Mouse (Mus musculus) CH12.LX (cell line): ENCODE measurements around the gene Rp9. TPM values are rescaled to one million over a fixed set of nuclear protein-coding genes. Genes with fewer than 3 reads are reported as not detected.

Experiments
- DNase-seq: peaks from one replicate; pipeline ENCODE4 v3.0.0-alpha.2; 2013; ENCODE audit errors: extremely low read depth
- H3K27ac ChIP-seq: 2 replicates; pipeline ENCODE4 v1.5.1; 2012; ENCODE audit warnings: low read depth, mild to moderate bottlenecking, control low read depth, moderate library complexity; ENCODE audit not compliant: insufficient read depth
- H3K27me3 ChIP-seq: replicated peaks from 2 replicates; pipeline ENCODE3; 2012; ENCODE audit warnings: inconsistent platforms
- H3K36me3 ChIP-seq, 2 experiments: replicated peaks in 1 of 2; 2 replicates each; pipeline versions ENCODE3 to v1.6.1; 2012; ENCODE audit warnings: inconsistent platforms in 1 of 2, low read length in 1 of 2, mild to moderate bottlenecking in 1 of 2, mixed read lengths in 1 of 2, moderate library complexity in 1 of 2; ENCODE audit not compliant: control insufficient read depth in 1 of 2, insufficient read depth in 1 of 2
- H3K4me1 ChIP-seq, 2 experiments: 2 replicates each; pipeline ENCODE4 v1.6.1; 2012; ENCODE audit warnings: inconsistent platforms in 1 of 2, moderate library complexity in 1 of 2; ENCODE audit not compliant: insufficient read depth in 2 of 2, control insufficient read depth in 1 of 2
- H3K4me2 ChIP-seq: 2 replicates; pipeline ENCODE4 v1.6.1; 2012; ENCODE audit warnings: low read depth, mild to moderate bottlenecking, control low read depth; ENCODE audit not compliant: poor library complexity, insufficient read depth, severe bottlenecking
- H3K4me3 ChIP-seq, 3 experiments: fragments of 150-350 bp in 1 of 3; sonication (generic) in 1 of 3; replicated peaks in 1 of 3; 2 replicates each; pipeline versions ENCODE3 to v1.5.1; 2011 to 2012; ENCODE audit warnings: low read depth in 2 of 3, low read length in 2 of 3, mild to moderate bottlenecking in 2 of 3, moderate library complexity in 2 of 3, control low read depth in 1 of 3, improper control_type of control experiment in 1 of 3, inconsistent platforms in 1 of 3, mixed read lengths in 1 of 3; ENCODE audit not compliant: poor library complexity in 1 of 3
- H3K79me2 ChIP-seq: replicated peaks from 2 replicates; pipeline ENCODE4 v1.6.1; 2012; ENCODE audit warnings: mild to moderate bottlenecking, moderate library complexity; ENCODE audit not compliant: control insufficient read depth, poor library complexity, insufficient read depth, severe bottlenecking; ENCODE audit errors: extremely low read depth
- H3K9ac ChIP-seq: 2 replicates; pipeline ENCODE4 v1.6.1; 2012; ENCODE audit warnings: low read depth, mild to moderate bottlenecking, control low read depth, moderate library complexity; ENCODE audit not compliant: insufficient read depth
- H3K9me3 ChIP-seq: replicated peaks from 2 replicates; pipeline ENCODE3; 2012; ENCODE audit warnings: low read length, inconsistent platforms, mixed read lengths
- CHD1 ChIP-seq: IDR thresholded peaks from 2 replicates; pipeline ENCODE4 v1.6.1; 2012; ENCODE audit warnings: low read depth, low read length, improper control_type of control experiment, inconsistent platforms
- CTCF ChIP-seq, 2 experiments: IDR thresholded peaks in 1 of 2; conservative IDR thresholded peaks in 1 of 2; 2 replicates each; pipeline ENCODE4 v1.5.1; 2011 to 2012; ENCODE audit warnings: low read depth in 2 of 2, low read length in 2 of 2, improper control_type of control experiment in 1 of 2, inconsistent platforms in 1 of 2, mild to moderate bottlenecking in 1 of 2, moderate library complexity in 1 of 2
- ELF1 ChIP-seq: IDR thresholded peaks from 2 replicates; pipeline ENCODE4 v1.6.1; 2014; ENCODE audit warnings: low read depth, mild to moderate bottlenecking, inconsistent platforms, low read length, improper control_type of control experiment
- GABPA ChIP-seq: IDR thresholded peaks from 2 replicates; pipeline ENCODE4 v1.6.1; 2012; ENCODE audit warnings: low read depth, low read length, improper control_type of control experiment, inconsistent platforms; ENCODE audit not compliant: insufficient replicate concordance
- HCFC1 ChIP-seq: IDR thresholded peaks from 2 replicates; pipeline ENCODE4 v1.6.1; 2012; ENCODE audit warnings: low read depth, mild to moderate bottlenecking, inconsistent platforms, low read length, improper control_type of control experiment
- IRF4 ChIP-seq: IDR thresholded peaks from 2 replicates; pipeline ENCODE4 v1.6.1; 2014; ENCODE audit warnings: low read depth, mild to moderate bottlenecking, inconsistent platforms, low read length, improper control_type of control experiment
- KAT2A ChIP-seq: IDR thresholded peaks from 2 replicates; pipeline ENCODE4 v1.6.1; 2012; ENCODE audit warnings: low read length, improper control_type of control experiment, inconsistent platforms; ENCODE audit not compliant: insufficient replicate concordance
- MAZ ChIP-seq: IDR thresholded peaks from 2 replicates; pipeline ENCODE4 v1.6.1; 2012; ENCODE audit warnings: low read depth, mild to moderate bottlenecking, inconsistent platforms, low read length, improper control_type of control experiment, moderate library complexity
- MEF2A ChIP-seq: IDR thresholded peaks from 2 replicates; pipeline ENCODE4 v1.6.1; 2014; ENCODE audit warnings: low read depth, mild to moderate bottlenecking, inconsistent platforms, low read length, improper control_type of control experiment, borderline replicate concordance
- MXI1 ChIP-seq: IDR thresholded peaks from 2 replicates; pipeline ENCODE4 v1.6.1; 2011; ENCODE audit warnings: mild to moderate bottlenecking, low read depth, low read length, improper control_type of control experiment
- NELFE ChIP-seq: IDR thresholded peaks from 2 replicates; pipeline ENCODE4 v1.6.1; 2011; ENCODE audit warnings: low read depth, low read length, improper control_type of control experiment
- PAX5 ChIP-seq: IDR thresholded peaks from 2 replicates; pipeline ENCODE4 v1.6.1; 2012; ENCODE audit warnings: low read length, inconsistent platforms, mixed read lengths
- POLR2A ChIP-seq: IDR thresholded peaks from 2 replicates; pipeline ENCODE4 v1.6.1; 2011; ENCODE audit warnings: low read depth, mild to moderate bottlenecking, improper control_type of control experiment, low read length
- POLR2AphosphoS2 ChIP-seq: IDR thresholded peaks from 2 replicates; pipeline ENCODE4 v1.6.1; 2011; ENCODE audit warnings: low read depth, low read length, improper control_type of control experiment
- TBP ChIP-seq: conservative IDR thresholded peaks from 2 replicates; pipeline ENCODE4 v1.6.1; 2011; ENCODE audit warnings: low read depth, low read length, improper control_type of control experiment
- USF1 ChIP-seq: IDR thresholded peaks from 2 replicates; pipeline ENCODE4 v1.6.1; 2014; ENCODE audit warnings: low read depth, mild to moderate bottlenecking, inconsistent platforms, low read length, improper control_type of control experiment
- dilution Hi-C: fragments of 300-500 bp; cut with MboI; formaldehyde crosslinking; loops from 2 replicates; pipeline ENCODE4 v1.14.3; 2020; ENCODE audit warnings: low sequenced_read_pairs; ENCODE audit not compliant: extremely low pct_unique_long_range_greater_than_20kb, extremely low pct_ligation_motif_present
- in situ Hi-C: fragments of 300-500 bp; cut with MboI; formaldehyde crosslinking; loops from 3 replicates; pipeline ENCODE4 v1.14.3; 2019; ENCODE audit warnings: low sequenced_read_pairs, low pct_ligation_motif_present, low pct_unique_long_range_greater_than_20kb, mixed read lengths
- polyA plus RNA-seq: library from polyadenylated mRNA; unstranded; fragments of >175 nt; gene quantifications from 2 replicates; pipeline ENCODE4 v1.2.1, GENCODE M21; 2012; ENCODE audit warnings: low read depth; ENCODE audit not compliant: insufficient read length
- total RNA-seq, 2 experiments: library from RNA; depleted of rRNA; stranded (reverse); fragments of 300-350 nt in 1 of 2; fragments of >200 nt in 1 of 2; gene quantifications; 2 replicates each; pipeline ENCODE4 v1.2.3; 2012 to 2014

Gene Rp9
- total and polyA plus RNA-seq, 3 experiments = 64.2 to 86.9 (median 85.0) TPM

DNA sequence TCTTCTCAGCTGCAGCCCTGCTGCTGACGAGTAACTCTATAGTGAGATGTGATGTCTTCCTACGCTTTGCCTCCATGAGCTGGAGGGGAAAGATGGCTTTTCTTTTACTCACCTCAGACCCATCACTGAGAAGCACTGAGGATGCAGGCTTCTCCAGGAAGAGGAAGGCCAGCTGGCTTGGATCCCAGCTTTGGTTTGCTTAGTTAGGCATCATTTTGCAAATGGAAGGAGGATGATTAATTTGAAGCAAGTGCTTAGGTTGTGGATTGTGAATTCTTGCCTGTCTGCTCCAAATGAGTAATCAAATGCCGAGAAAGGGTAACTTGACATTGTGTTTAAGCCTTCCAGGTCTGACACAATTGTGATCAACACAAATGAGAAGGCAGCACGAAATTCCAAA is 70.5 kb downstream of the Rp9 start:
- Histone ChIP-seq H3K4me3 (no peak overlapping the region), H3K4me2 (no peak overlapping the region), H3K36me3 (no peaks in the 10 kb centered on the region), H3K27ac (no peak overlapping the region), H3K27me3 (no peaks in the 10 kb centered on the region), H3K79me2 (no peaks in the 10 kb centered on the region), H3K9me3 (no peaks in the 10 kb centered on the region), H3K9ac (no peak overlapping the region), H3K4me1 (peaks cover 0 to 2% of the 10 kb centered on the region in 2 experiments; a peak in 1 of 4 replicates)
- in situ Hi-C loops (no loop called here), dilution Hi-C loops (no loop called here)
- no peak for TF ChIP-seq NELFE
- TF ChIP-seq MXI1 = no peak
- 0 out of 2 replicates have a peak, but pooled peaks have one; percentile 37 for TF ChIP-seq TBP
- no peak for DNase-seq

DNA sequence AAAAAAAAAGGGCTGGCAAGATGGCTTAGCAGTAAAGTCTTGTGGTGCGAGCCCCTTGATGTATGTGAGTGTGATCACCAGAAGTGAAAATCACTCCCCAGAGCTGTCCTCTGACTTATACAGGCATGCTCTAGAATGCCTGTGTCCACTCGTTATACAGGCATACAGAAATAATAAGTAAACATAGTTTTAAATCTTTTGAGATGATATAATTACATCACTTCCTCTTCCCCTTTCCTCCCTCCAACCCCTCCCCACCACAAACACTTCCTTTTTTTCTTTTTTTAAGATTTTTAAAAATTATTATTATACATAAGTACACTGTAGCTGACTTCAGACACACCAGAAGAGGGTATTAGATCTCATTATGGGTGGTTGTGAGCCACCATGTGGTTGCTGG is 74.8 kb downstream of the Rp9 start:
- no peak overlapping the region for H3K4me3 ChIP-seq
- no peaks in the 10 kb centered on the region for H3K27me3 ChIP-seq
- H3K9ac ChIP-seq = no peak overlapping the region
- no peaks in the 10 kb centered on the region for H3K79me2 ChIP-seq
- in situ Hi-C loops = loop anchor here (5.0 kb wide), 1 partner anchor 237 kb away; the partner anchor contains the start of gene Pigyl
- no peak overlapping the region for H3K27ac ChIP-seq
- no peak overlapping the region for H3K4me2 ChIP-seq
- no peak for DNase-seq
- dilution Hi-C loops = no loop called here
- TF ChIP-seq MXI1 (no peak), ELF1 (no peak), GABPA (no peak), HCFC1 (no peak)
- H3K9me3 ChIP-seq = no peaks in the 10 kb centered on the region
- H3K4me1 ChIP-seq = peaks cover 0 to 3% of the 10 kb centered on the region in 2 experiments; a peak in 3 of 4 replicates
- H3K36me3 ChIP-seq = no peaks in the 10 kb centered on the region

DNA sequence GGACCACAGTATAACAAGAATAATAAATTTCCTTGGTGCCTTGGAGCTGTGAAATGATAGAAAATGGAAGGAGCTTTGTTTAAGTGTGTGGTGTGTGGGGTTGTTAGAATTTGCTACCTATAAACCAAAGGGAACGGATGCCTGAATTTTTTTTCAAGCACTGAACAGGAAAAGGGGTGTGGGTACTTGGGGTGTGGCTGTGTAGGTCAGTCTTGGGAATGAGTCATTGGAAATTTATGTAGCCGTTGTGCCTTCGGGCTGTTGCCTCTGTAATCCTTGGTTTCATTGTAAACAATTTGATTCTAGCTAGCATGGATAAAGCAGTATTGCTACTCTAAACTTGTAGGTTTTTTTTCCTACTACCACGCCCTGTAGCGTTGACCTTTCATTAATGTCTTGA is 79.2 kb downstream of the Rp9 start:
- TF ChIP-seq CTCF (conservative IDR thresholded peaks at IDR 0.05 in 1 of 2, IDR thresholded peaks at IDR 0.05 in 1 of 2; ENCODE audit: low read depth in 2 of 2, low read length in 2 of 2) = no peak
- no peak for TF ChIP-seq USF1
- TF ChIP-seq PAX5 = no peak
- TF ChIP-seq POLR2AphosphoS2 = no peak
- no peak for TF ChIP-seq POLR2A
- no peak for TF ChIP-seq CHD1
- TF ChIP-seq KAT2A = no peak
- no peak for TF ChIP-seq MEF2A
- TF ChIP-seq MAZ = no peak
- no peak for TF ChIP-seq IRF4
- Histone ChIP-seq H3K9ac (no peak overlapping the region), H3K4me1 (peaks cover 0 to 18% of the 10 kb centered on the region in 2 experiments; a peak in 3 of 4 replicates), H3K27me3 (no peaks in the 10 kb centered on the region), H3K9me3 (no peaks in the 10 kb centered on the region), H3K36me3 (no peaks in the 10 kb centered on the region), H3K27ac (no peak overlapping the region), H3K4me3 (no peak overlapping the region), H3K79me2 (peaks cover 25% of the 10 kb centered on the region), H3K4me2 (no peak overlapping the region)
- dilution Hi-C loops = no loop called here
- DNase-seq = no peak
- in situ Hi-C loops = loop anchor here (5.0 kb wide), 1 partner anchor 233 kb away; the partner anchor contains the start of gene Pigyl
